Mouse (Mus musculus): Measurements from ENCODE around the gene Wwtr1.

The Wwtr1 gene

DNA sequence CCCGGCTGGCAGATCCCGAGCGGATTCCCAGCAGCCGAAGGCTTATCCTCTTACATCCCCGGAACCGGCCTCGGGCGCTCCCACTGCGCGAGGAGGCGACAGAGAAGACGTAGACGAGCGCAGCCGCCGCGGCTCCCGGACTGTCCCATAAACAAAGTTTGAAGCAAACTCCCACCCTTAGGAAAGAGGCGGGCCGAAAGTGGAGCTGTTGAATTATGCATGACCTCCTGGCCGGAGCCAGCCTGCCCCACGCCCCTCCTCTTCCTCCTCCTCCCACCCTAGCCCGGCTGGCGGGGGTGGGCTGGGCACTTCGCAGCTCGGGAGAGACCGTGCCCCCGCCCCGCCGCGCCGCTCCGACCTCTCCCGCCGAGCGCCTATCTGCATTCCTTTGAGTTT, at the start of gene Wwtr1:
Gene Wwtr1 (minus strand): TSS at position 251 of the 396 bp plus-strand sequence.
- DNase-seq = peak; percentile 95

GRCm38 (mm10) chr3:57619718-57620117, 44.0 kb upstream of the Wwtr1 start:
- peak; percentile 15 for DNase-seq

DNA sequence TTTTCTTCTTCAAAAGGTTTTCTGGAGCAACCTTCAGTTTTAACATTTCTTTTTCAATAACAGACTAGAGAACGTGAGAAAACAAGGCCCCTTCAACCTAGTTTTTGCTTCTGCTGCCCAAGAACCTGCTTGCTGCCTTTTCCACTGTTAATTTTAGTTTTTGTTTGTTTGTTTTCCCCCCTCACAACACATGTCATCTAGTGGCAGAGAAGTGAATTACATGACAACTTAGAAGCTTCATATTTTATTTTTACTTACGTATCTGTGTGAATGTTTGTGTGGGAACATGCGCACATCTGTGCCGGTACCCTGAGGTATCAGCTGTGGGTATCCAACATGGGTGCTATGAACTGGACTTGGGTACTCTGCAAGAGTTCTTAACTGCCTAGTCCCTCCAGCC, 39.9 kb upstream of the Wwtr1 start:
- DNase-seq = no peak

GRCm38 (mm10) chr3:57612430-57612997, 36.8 kb upstream of the Wwtr1 start:
- DNase-seq = no peak

GRCm38 (mm10) chr3:57611776-57612175, 36.1 kb upstream of the Wwtr1 start:
- no peak for DNase-seq

DNA sequence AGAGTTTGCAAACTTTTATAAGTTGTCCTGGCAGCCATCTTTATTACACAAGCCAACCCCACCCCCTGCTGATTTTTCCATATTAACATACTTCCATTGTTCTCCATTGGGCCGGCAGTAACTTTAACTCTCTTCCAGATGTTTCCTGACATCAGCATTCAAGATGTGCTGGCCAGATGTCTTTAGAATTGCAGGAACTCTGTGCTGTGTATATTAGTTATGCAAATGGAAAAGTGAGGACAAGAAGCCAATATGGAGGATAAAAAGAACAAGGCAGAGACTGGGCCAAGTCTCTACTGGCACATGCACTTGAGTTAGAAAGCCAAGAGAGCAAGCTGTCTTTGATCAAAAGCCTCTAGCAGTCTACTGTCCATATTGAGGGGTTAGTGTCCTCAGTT, 28.9 kb upstream of the Wwtr1 start:
- DNase-seq = peak; percentile 12

GRCm38 (mm10) chr3:57603891-57604617, 28.3 kb upstream of the Wwtr1 start:
- DNase-seq = no peak

DNA sequence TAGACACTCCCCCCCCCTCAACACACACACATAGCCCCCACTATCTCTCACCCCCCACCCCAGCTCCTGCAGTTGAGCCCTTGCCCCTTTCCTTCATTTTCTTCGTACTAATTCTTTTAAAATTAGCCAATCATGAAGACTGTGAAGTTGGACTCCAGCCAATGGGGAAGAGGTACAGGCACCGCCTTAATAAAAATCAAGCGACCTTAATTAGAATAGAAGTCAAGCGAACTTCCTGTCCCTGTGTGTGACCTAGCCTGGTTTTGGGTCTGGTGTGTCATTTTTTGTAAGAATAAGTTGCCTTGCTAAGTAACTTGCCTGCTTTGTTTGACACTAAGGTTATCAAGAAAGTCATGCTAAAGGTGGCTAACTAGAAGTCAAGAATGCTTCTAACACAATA, 26.9 kb upstream of the Wwtr1 start:
- DNase-seq = no peak

- no peak for DNase-seq
Observed at GRCm38 (mm10) chr3:57596566-57596965, 20.9 kb upstream of the Wwtr1 start.

DNA sequence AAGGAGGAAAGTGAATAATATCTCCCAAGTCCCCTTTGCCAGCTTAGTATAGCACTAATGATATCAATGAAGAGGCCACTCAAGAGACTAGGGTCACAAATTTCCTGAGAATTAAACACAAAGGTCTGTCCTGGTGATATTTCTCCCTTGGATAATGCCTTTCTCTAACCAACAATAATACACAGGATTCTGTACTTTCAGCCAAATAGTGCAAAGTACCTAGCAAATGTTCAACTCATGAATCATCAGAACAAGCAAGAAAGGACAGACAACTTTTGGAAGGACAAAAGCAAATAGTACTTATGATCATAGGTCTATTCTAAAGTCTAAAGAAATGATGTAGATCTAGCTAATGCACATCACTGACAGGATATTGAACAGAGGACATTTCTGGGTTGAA, 19.8 kb upstream of the Wwtr1 start:
- DNase-seq = no peak

- DNase-seq = no peak
Observed at GRCm38 (mm10) chr3:57585967-57586366, 10.3 kb upstream of the Wwtr1 start.

GRCm38 (mm10) chr3:57583533-57583932, 7.8 kb upstream of the Wwtr1 start:
- no peak for DNase-seq

DNA sequence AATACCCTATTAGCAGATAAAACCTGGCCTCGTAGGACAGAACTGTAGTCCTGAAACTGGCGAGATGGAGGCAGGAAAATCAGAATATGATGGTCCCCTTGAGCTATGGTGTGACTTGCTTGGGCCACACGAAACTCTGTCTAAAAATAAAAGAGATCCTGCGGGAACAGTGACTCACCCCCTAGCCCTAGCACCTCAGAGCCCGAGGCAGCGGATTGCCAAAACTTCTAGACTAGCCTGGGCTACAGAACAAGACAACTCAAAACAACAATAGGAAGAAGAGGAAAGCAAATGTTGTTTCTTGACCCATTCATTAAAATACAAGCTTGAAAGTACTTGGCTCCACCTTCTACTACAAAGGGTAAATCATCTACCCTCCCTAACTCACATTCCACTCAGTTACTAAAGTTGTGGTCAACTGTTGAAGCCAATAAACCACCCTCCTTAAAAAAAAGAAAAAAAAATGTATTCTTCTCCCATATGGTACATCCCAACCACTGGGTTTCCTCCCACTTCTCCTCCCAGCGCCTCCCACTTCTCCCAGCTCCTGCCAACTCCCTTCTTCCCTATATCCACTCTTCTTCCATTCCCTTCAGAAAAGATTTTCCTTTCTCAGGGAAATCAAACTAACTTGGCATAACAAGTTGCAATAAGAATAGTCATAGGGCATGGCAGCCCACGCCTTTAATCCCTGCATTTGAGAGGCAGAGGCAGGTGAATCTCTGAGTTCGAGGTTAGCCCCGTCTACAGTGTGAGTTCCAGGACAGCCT, 4.9 kb upstream of the Wwtr1 start:
- DNase-seq = no peak

GRCm38 (mm10) chr3:57576056-57576824, 530 bp upstream of the Wwtr1 start:
- DNase-seq = peak; percentile 83

DNA sequence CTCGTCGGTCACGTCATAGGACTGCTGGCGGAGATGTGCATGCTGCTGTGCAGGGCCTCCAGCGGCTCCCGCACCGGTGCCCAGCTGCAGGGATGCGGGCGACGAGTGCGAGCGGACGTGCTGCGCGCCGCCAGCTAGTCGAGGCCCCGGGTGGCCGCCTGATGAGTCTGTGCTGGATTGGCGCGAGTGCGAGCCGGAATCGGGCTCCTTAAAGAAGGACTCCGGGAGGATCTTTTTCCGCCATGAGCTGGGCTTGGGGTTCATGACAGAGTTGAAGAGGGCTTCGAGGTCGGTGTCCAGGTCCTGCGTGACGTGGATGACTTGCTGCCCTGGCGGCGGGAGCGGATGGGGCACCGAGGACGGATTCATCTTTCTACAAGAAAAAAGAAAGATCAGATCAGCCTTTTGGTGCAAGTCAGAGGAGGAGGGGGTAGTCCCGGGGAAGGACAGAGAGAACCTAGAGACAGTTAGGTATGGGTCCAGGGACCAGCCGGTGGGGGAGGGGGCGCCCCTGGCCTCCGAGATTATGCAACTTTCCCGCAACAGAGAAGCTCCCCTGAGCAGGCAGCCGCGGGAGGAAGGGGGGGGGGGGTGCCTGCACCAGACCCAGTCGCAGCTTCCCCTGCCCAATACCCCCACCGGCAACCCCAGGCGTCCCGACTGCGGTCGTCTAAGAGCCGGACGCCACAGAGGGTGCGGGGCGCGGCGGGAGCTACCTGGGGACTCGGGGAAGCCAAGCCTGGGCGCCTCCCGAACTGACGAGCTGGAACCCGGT, 638 bp downstream of the Wwtr1 start:
- DNase-seq = peak; percentile 78

- peak; percentile 28 for DNase-seq
Observed at GRCm38 (mm10) chr3:57573898-57574570, 1.7 kb downstream of the Wwtr1 start.

DNA sequence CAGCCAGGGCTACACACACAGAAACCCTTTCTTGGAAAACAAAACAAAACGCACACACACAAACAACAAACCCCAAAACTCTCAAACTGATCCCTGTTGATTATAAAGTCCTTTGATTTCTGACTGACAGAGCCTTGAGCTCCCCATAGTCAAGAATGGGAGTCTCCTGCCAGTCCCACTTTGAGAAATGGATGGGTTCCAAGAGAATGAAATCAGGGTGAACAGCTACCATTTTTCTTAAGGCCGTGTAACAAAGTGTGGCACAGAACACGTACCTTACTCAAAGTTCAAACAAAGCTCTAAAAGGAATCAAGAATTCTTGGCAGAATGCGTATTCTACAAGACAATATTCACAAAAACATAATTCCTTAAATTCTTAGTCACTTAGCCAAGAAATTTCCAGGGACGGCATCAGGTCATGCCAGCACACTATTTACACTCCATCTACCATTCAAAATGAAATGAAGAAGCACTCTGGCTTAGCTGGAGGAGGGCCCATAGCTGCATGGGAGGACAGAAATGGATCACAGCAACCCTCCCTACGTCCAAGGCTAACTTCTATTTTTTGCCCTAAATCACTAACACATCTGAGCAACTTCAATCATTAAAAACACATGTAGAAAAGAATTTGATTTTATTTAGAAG, 3.3 kb downstream of the Wwtr1 start:
- no peak for DNase-seq

- DNase-seq = no peak
Observed at GRCm38 (mm10) chr3:57566655-57567054, 9.1 kb downstream of the Wwtr1 start.

DNA sequence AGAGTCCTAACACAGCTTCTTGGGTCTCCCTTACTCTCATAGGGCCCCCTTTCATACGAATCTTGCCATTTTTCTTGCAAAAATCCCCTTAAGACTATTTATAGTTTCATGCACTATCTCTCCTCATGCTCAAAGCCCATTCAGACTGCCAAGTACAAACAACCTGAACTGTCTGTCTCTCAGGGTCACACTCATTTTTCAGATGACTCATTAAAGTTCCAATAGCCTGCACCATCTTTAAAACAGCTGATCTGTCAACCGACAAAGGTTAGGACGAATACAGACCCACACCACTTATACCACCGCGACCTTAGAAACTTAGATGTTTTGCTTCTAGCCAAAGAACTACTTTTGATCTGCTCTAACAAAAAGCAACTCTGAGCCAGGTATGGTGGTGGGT, 12.1 kb downstream of the Wwtr1 start:
- no peak for DNase-seq

DNA sequence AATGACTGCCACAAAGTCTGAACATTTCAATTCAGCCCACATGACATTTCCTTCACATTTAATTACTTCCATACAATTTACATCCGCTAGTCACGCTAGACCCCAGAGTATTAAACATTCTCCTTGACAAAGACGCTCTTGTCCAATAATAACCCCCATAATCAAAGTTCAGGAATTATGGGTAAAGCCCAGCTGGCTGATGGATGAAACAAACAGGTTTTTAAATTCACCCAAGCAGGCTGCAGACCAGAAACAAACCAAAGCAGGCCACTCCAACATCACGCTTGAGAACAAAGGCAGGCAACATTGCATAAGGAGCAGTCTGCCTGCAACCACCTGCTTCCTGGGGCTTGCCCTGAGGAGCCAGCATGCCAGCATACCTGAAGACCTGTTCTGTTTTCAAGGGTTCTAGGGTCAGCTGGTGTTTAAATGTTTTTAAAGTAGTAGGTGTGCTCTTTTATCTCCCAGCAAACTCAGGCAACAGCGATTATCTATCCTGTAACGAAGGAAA, 12.7 kb downstream of the Wwtr1 start:
- peak; percentile 25 for DNase-seq

- no peak for DNase-seq
Observed at GRCm38 (mm10) chr3:57558761-57559160, 16.9 kb downstream of the Wwtr1 start.

Measured in embryo, embryonic 11 days (tissue).